Mouse (Mus musculus) erythroblast, embryonic 14.5 days (primary cell): ENCODE results near the gene Fhl5. TPM values are rescaled to one million over a fixed set of nuclear protein-coding genes. Genes with fewer than 3 reads are reported as not detected.
A peak's percentile ranks its signal among the peaks of the same experiment; 100 is the strongest.
"Not testable (repeated sequence)": the region's sequence is repeated elsewhere in the genome, so short reads cannot be mapped to it uniquely, and the experiment has no call there.

Source experiments
- H3K27me3 ChIP-seq: 2 replicates; pipeline ENCODE4 v1.6.1; 2012; ENCODE audit warnings: inconsistent platforms; ENCODE audit not compliant: control insufficient read depth
- H3K36me3 ChIP-seq: 2 replicates; pipeline ENCODE4 v1.6.1; 2012; ENCODE audit warnings: mild to moderate bottlenecking, inconsistent platforms; ENCODE audit not compliant: control insufficient read depth
- H3K4me1 ChIP-seq: 2 replicates; pipeline ENCODE4 v1.6.1; 2012; ENCODE audit warnings: inconsistent platforms; ENCODE audit not compliant: control insufficient read depth
- H3K4me3 ChIP-seq: replicated peaks from 2 replicates; pipeline ENCODE3; 2012; ENCODE audit warnings: moderate library complexity, mild to moderate bottlenecking, inconsistent platforms
- H3K9me3 ChIP-seq: 2 replicates; pipeline ENCODE4 v1.6.1; 2012; ENCODE audit warnings: low read length, inconsistent platforms, mixed read lengths; ENCODE audit not compliant: control insufficient read depth
- GATA1 ChIP-seq: IDR thresholded peaks from 2 replicates; pipeline ENCODE4 v1.6.1; 2012; ENCODE audit warnings: low read length, inconsistent platforms, mixed read lengths
- TAL1 ChIP-seq: IDR thresholded peaks from 3 replicates; pipeline ENCODE4 v1.6.1; 2012; ENCODE audit warnings: low read length, inconsistent platforms, mixed read lengths
- polyA plus RNA-seq: library from polyadenylated mRNA; stranded (reverse); fragments of >175 nt; gene quantifications from 2 replicates; pipeline ENCODE4 v1.2.3, GENCODE M21; 2012

Fhl5 gene
- not detected in 2 replicates for polyA plus RNA-seq

- Histone ChIP-seq H3K4me1 (peaks cover 4% of the 10 kb centered on the region), H3K27me3 (no peaks in the 10 kb centered on the region), H3K9me3 (no peaks in the 10 kb centered on the region), H3K4me3 (no peak within 1 kb of the TSS), H3K36me3 (no peaks in the 10 kb centered on the region)
- TF ChIP-seq TAL1 = no peak
- TF ChIP-seq GATA1 = no peak
Observed at GRCm38 (mm10) chr4:25242776-25243175, at the start of gene Fhl5. Gene Fhl5, minus strand, starts transcription at chr4:25242876.

- H3K9me3 ChIP-seq, H3K36me3 ChIP-seq, H3K4me3 ChIP-seq, H3K27me3 ChIP-seq: not testable (repeated sequence)
- peaks cover 13% of the 10 kb centered on the region for H3K4me1 ChIP-seq
Observed at GRCm38 (mm10) chr4:25285002-25285401, 42.3 kb upstream of the Fhl5 start.

- TF ChIP-seq GATA1 = no peak
- TF ChIP-seq TAL1 = no peak
- Histone ChIP-seq H3K27me3 (no peaks in the 10 kb centered on the region), H3K4me1 (peaks cover 13% of the 10 kb centered on the region), H3K4me3 (peak within 1 kb of the TSS; percentile 93), H3K36me3 (peaks cover 18% of the 10 kb centered on the region), H3K9me3 (no peaks in the 10 kb centered on the region)
Observed at GRCm38 (mm10) chr4:25281671-25282038, 39.0 kb upstream of the Fhl5 start, which contains the start of gene Ufl1. Gene Ufl1, minus strand, starts transcription at chr4:25281821.

- H3K4me1 ChIP-seq = peaks cover 13% of the 10 kb centered on the region
- TF ChIP-seq GATA1 = no peak
- no peak for TF ChIP-seq TAL1
Observed at GRCm38 (mm10) chr4:25280938-25281670, 38.4 kb upstream of the Fhl5 start.

GRCm38 (mm10) chr4:25272861-25273627, 30.4 kb upstream of the Fhl5 start:
- H3K4me1 ChIP-seq = no peaks in the 10 kb centered on the region
- no peaks in the 10 kb centered on the region for H3K9me3 ChIP-seq
- peaks cover 74% of the 10 kb centered on the region for H3K36me3 ChIP-seq
- TF ChIP-seq TAL1 = no peak
- TF ChIP-seq GATA1 = no peak
- H3K27me3 ChIP-seq = no peaks in the 10 kb centered on the region
- no peak overlapping the region for H3K4me3 ChIP-seq

More at GRCm38 (mm10) chr4:25280938-25281670, 38.4 kb upstream of the Fhl5 start:
- Histone ChIP-seq H3K27me3 (no peaks in the 10 kb centered on the region), H3K9me3 (no peaks in the 10 kb centered on the region), H3K36me3 (peaks cover 20% of the 10 kb centered on the region), H3K4me3 (peak overlapping the region; percentile 93)

- Histone ChIP-seq H3K4me1 (no peaks in the 10 kb centered on the region), H3K9me3 (no peaks in the 10 kb centered on the region), H3K36me3 (peaks cover 70% of the 10 kb centered on the region), H3K4me3 (no peak overlapping the region), H3K27me3 (no peaks in the 10 kb centered on the region)
- TF ChIP-seq TAL1 (no peak), GATA1 (no peak)
Observed at GRCm38 (mm10) chr4:25271926-25272325, 29.2 kb upstream of the Fhl5 start.

GRCm38 (mm10) chr4:25267144-25267543, 24.5 kb upstream of the Fhl5 start:
- peaks cover 54% of the 10 kb centered on the region for H3K36me3 ChIP-seq
- no peaks in the 10 kb centered on the region for H3K27me3 ChIP-seq
- no peaks in the 10 kb centered on the region for H3K9me3 ChIP-seq
- no peak overlapping the region for H3K4me3 ChIP-seq
- peaks cover 2% of the 10 kb centered on the region for H3K4me1 ChIP-seq
- TF ChIP-seq TAL1 (no peak), GATA1 (no peak)

- TF ChIP-seq GATA1 = no peak
- TF ChIP-seq TAL1 = no peak
- H3K9me3 ChIP-seq = no peaks in the 10 kb centered on the region
Observed at GRCm38 (mm10) chr4:25257822-25258398, 15.2 kb upstream of the Fhl5 start.

GRCm38 (mm10) chr4:25235663-25236062, 7.0 kb downstream of the Fhl5 start:
- not testable (repeated sequence) for H3K27me3 ChIP-seq, H3K4me3 ChIP-seq, H3K9me3 ChIP-seq, H3K36me3 ChIP-seq
- peaks cover 18% of the 10 kb centered on the region for H3K4me1 ChIP-seq

More at GRCm38 (mm10) chr4:25257822-25258398, 15.2 kb upstream of the Fhl5 start:
- H3K36me3 ChIP-seq = peaks cover 39% of the 10 kb centered on the region
- H3K4me1 ChIP-seq = peaks cover 13% of the 10 kb centered on the region
- H3K27me3 ChIP-seq = no peaks in the 10 kb centered on the region
- no peak overlapping the region for H3K4me3 ChIP-seq

GRCm38 (mm10) chr4:25233767-25234166, 8.9 kb downstream of the Fhl5 start:
- Histone ChIP-seq H3K4me3 (peak overlapping the region; percentile 7), H3K4me1 (peaks cover 18% of the 10 kb centered on the region)
- H3K9me3 ChIP-seq, H3K36me3 ChIP-seq, H3K27me3 ChIP-seq: not testable (repeated sequence)
